Mouse (Mus musculus) testis, adult 2 months (tissue): ENCODE results near the gene Tra2a.

Source experiments
- CTCF ChIP-seq: fragments of 200-500 bp; IDR thresholded peaks from 2 replicates; pipeline ENCODE4 v1.5.1; 2012; ENCODE audit warnings: low read depth, mild to moderate bottlenecking, inconsistent platforms, low read length, moderate library complexity; ENCODE audit not compliant: control insufficient read depth, insufficient read depth, insufficient replicate concordance
- POLR2A ChIP-seq: fragments of 200-500 bp; IDR thresholded peaks from 2 replicates; pipeline ENCODE4 v1.6.1; 2012; ENCODE audit warnings: low read depth, mild to moderate bottlenecking, inconsistent platforms, low read length, moderate library complexity; ENCODE audit not compliant: control insufficient read depth

- peak; percentile 99 for TF ChIP-seq POLR2A
- peak; percentile 31; the same call in 1 of the 2 replicates for TF ChIP-seq CTCF
Observed at GRCm38 (mm10) chr6:49263847-49264243, at the start of gene Tra2a.
